Mouse (Mus musculus): ENCODE data around the gene Sez6l. TPM values are rescaled to one million over a fixed set of nuclear protein-coding genes. Genes with fewer than 3 reads are reported as not detected.
A peak's percentile ranks its signal among the peaks of the same experiment; 100 is the strongest.

Gene Sez6l
- polyA plus RNA-seq, 1 experiment from 2014 or later = 4.7 TPM

DNA sequence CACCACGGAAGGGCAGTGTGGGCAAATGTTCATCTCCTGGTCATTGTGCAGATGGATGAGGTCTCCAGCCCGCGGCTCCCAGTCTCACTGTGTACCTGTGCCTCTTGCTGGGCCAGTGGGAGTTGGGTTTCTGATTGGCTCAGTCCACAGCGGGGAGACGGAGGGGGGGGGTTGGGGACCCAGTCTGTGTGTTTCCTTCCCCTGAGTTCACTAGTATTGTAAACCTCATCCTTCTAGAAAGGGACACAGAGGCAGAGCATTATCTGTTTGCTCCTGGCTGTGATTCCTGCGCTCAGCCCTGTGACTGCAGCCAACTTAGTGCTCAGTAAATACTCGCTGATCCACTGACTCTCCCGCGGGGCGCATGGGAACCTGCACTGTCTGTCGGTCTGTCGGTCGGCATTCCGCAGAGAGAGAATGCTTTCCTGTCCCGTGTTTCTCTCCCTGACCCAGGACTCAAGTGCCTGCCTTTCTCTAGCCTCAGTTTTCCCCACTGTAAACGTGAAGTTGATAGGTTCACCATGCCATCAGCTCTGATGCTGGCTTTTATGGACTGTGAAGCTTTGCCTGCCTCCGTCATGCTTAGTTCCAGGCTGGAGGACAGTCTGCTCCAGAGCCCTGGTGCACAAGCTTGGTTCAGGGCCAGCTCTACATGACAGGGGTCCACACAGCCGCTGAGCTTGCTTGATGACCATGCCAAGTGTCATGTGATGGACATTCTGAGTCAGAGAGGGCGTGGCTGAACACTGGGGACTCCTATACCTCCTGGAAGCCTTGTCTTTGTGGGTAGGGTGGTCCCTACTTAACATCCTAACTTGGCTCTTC, 55.1 kb downstream of the Sez6l start:
- Histone ChIP-seq H3K4me2 (ENCODE audit: low read depth) (no peak overlapping the region), H3K9ac (ENCODE audit: low read length) (no peak overlapping the region), H3K9me3 (ENCODE audit: control insufficient read depth, low read length) (no peaks in the 10 kb centered on the region), H3K27me3 (ENCODE audit: control insufficient read depth, insufficient read depth, low read length) (no peaks in the 10 kb centered on the region), H3K4me1 (ENCODE audit: control insufficient read depth, insufficient read depth, low read length) (peaks cover 12% of the 10 kb centered on the region), H3K27ac (ENCODE audit: low read depth, low read length) (no peak overlapping the region), H3K4me3 (ENCODE audit: low read depth, low read length) (no peak overlapping the region), H3K36me3 (ENCODE audit: control insufficient read depth, insufficient read depth, low read length) (no peaks in the 10 kb centered on the region)
- DNase-seq (ENCODE audit: low spot score) = peak; percentile 24
- ATAC-seq (ENCODE audit: insufficient read depth, low FRiP score, low TSS enrichment) = no peak
- 14% methylated on average over 19 of the region's 19 CpGs for WGBS

DNA sequence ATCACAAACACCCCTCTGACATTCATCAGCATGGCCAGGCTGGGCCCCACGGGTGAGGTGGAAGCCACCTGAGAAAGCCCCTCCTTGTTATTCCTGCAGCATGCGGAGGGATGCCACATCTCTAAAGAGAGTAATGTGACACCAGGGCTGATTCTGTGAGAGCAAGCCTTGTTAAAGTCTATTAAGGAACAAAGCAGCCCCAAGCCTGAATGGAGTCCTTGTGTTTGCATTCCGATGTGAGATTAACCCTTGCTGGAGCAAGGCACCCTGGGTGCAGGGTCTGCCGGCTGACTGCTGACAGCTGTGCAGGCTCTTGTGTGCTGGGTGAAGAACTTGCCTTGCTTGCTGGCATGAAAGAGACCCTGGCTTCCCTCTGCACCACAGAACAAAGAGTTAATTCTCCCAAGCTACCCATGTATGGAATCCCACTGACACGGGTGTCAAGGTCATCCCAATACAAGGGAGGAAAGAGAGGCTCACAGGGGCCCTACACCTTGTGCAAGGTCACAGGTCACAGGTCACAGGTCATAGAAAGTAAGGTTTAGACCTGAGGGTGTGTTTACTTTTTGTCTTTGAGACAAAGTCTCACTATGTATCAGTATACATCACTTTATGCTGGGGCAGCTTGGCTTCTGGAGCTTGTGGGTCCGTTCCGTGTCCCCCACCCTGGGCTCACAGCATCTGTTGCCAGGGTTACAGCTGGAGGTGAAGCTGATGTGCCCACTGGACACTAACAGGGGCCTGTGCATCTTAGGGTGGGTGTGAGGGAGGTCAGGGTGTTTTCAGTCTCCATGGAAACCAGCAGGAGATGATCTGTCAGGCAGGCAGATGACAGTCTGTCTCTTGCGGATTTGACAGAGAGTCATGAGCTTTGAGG, 55.9 kb downstream of the Sez6l start:
- 4% methylated on average over 8 of the region's 8 CpGs for WGBS
- Histone ChIP-seq H3K9ac (ENCODE audit: low read length) (no peak overlapping the region), H3K4me3 (ENCODE audit: low read depth, low read length) (no peak overlapping the region), H3K4me2 (ENCODE audit: low read depth) (no peak overlapping the region; the same call in 1 of the 2 replicates), H3K27ac (ENCODE audit: low read depth, low read length) (no peak overlapping the region), H3K27me3 (ENCODE audit: control insufficient read depth, insufficient read depth, low read length) (no peaks in the 10 kb centered on the region), H3K36me3 (ENCODE audit: control insufficient read depth, insufficient read depth, low read length) (no peaks in the 10 kb centered on the region), H3K4me1 (ENCODE audit: control insufficient read depth, insufficient read depth, low read length) (peaks cover 12% of the 10 kb centered on the region), H3K9me3 (ENCODE audit: control insufficient read depth, low read length) (no peaks in the 10 kb centered on the region)
- ATAC-seq (ENCODE audit: insufficient read depth, low FRiP score, low TSS enrichment) (peak; percentile 77), DNase-seq (ENCODE audit: low spot score) (peak; percentile 76)

DNA sequence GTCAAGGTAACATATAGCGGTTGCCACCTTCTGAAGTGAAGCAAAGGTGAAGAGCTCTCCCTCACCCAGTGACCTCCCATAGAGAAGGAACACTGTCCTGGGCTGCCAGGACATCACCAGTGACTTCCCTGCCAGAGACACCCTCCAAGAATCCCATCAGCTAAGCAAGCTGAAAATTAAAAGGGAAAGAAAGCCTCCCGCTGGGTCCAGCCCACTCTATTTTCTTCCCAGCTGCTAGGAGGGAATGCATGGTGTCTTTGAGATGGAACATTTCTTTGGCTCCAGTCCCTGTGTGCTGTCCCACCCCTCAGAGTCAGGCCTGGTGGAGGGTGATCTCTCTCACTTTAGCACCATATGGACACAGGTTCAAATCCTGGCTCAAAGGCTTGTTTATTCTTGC, 58.2 kb downstream of the Sez6l start:
- H3K4me2 ChIP-seq (ENCODE audit: low read depth) = no peak overlapping the region
- WGBS = 69% methylated on average over 2 of the region's 2 CpGs
- DNase-seq (ENCODE audit: low spot score) = no peak
- no peaks in the 10 kb centered on the region for H3K36me3 ChIP-seq (ENCODE audit: control insufficient read depth, insufficient read depth, low read length)
- no peak for ATAC-seq (ENCODE audit: insufficient read depth, low FRiP score, low TSS enrichment)
- no peaks in the 10 kb centered on the region for H3K27me3 ChIP-seq (ENCODE audit: control insufficient read depth, insufficient read depth, low read length)
- no peak overlapping the region for H3K4me3 ChIP-seq (ENCODE audit: low read depth, low read length)
- peaks cover 12% of the 10 kb centered on the region for H3K4me1 ChIP-seq (ENCODE audit: control insufficient read depth, insufficient read depth, low read length)
- H3K9me3 ChIP-seq (ENCODE audit: control insufficient read depth, low read length) = no peaks in the 10 kb centered on the region
- H3K9ac ChIP-seq (ENCODE audit: low read length) = no peak overlapping the region
- no peak overlapping the region for H3K27ac ChIP-seq (ENCODE audit: low read depth, low read length)

DNA sequence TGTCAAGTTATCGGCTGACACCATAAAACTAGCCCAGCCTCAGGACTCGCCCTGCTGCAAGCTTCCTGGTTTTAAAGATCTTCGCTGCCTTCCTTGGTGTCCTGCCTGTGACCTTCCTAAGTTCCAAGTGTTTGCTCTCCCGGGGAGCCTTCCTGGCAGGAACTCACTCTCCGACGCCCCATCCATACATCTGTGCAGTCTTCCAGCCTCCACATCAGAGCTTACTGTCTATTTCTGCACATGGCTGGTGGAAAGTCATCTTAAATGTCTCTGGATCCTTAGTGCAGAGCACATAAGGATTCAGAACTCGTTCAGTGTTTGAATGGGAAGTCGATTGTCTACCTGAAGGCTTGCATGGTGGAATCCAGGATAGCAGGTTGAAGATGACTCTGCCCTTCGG, 59.5 kb downstream of the Sez6l start:
- DNase-seq (ENCODE audit: low spot score) = no peak
- peaks cover 12% of the 10 kb centered on the region for H3K4me1 ChIP-seq (ENCODE audit: control insufficient read depth, insufficient read depth, low read length)
- H3K27ac ChIP-seq (ENCODE audit: low read depth, low read length) = no peak overlapping the region
- ATAC-seq (ENCODE audit: insufficient read depth, low FRiP score, low TSS enrichment) = no peak
- no peak overlapping the region for H3K4me2 ChIP-seq (ENCODE audit: low read depth)
- H3K36me3 ChIP-seq (ENCODE audit: control insufficient read depth, insufficient read depth, low read length) = no peaks in the 10 kb centered on the region
- WGBS = 89% methylated on average over 9 of the region's 9 CpGs
- H3K27me3 ChIP-seq (ENCODE audit: control insufficient read depth, insufficient read depth, low read length) = no peaks in the 10 kb centered on the region
- no peak overlapping the region for H3K4me3 ChIP-seq (ENCODE audit: low read depth, low read length)
- no peak overlapping the region for H3K9ac ChIP-seq (ENCODE audit: low read length)
- H3K9me3 ChIP-seq (ENCODE audit: control insufficient read depth, low read length) = no peaks in the 10 kb centered on the region

DNA sequence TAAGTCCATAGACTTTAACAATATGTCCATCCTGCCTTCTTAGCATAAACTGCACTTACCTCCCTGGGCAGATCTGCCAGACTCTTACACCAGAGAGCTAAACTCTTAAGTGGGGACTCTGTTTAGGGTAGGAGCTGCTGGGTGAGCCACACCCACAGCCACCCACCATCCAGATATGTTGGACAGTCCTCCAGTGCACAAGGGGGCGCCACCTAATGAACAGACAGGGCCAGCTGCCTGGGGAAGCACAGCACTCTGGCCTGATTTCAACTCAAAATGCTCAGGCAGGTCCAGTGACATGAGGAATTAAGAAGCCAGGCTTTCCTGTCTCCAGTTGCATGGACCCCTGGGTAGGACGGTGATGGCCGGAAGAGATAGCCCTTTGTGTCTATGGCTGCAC, 60.5 kb downstream of the Sez6l start:
- ATAC-seq (ENCODE audit: insufficient read depth, low FRiP score, low TSS enrichment) (no peak), DNase-seq (ENCODE audit: low spot score) (no peak)
- Histone ChIP-seq H3K27me3 (ENCODE audit: control insufficient read depth, insufficient read depth, low read length) (no peaks in the 10 kb centered on the region), H3K27ac (ENCODE audit: low read depth, low read length) (no peak overlapping the region), H3K4me1 (ENCODE audit: control insufficient read depth, insufficient read depth, low read length) (peaks cover 5% of the 10 kb centered on the region), H3K9me3 (ENCODE audit: control insufficient read depth, low read length) (no peaks in the 10 kb centered on the region), H3K4me3 (ENCODE audit: low read depth, low read length) (no peak overlapping the region), H3K4me2 (ENCODE audit: low read depth) (no peak overlapping the region), H3K36me3 (ENCODE audit: control insufficient read depth, insufficient read depth, low read length) (no peaks in the 10 kb centered on the region), H3K9ac (ENCODE audit: low read length) (no peak overlapping the region)
- WGBS = 92% methylated on average over 3 of the region's 3 CpGs

DNA sequence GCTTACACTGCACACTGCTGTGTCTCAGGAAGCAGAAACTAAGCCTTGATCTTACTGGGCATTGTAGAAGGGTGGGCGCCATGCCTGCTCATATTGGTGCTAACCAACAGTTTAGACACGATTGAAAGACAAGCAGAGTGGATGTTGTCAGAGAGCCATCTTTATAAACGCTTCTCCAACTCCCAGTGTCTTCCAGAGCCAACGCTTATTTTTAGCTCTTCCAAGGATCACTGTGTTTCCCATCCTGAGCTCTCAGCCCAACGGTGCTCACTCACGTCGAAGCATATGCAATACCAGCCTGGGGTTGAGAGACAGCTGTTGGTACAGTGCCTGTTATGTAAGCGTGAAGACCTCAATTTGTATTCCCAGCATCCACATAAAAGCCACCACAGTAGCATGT, 66.6 kb downstream of the Sez6l start:
- ATAC-seq (ENCODE audit: insufficient read depth, low FRiP score, low TSS enrichment) (no peak), DNase-seq (ENCODE audit: low spot score) (no peak)
- no peaks in the 10 kb centered on the region for H3K9me3 ChIP-seq (ENCODE audit: control insufficient read depth, low read length)

DNA sequence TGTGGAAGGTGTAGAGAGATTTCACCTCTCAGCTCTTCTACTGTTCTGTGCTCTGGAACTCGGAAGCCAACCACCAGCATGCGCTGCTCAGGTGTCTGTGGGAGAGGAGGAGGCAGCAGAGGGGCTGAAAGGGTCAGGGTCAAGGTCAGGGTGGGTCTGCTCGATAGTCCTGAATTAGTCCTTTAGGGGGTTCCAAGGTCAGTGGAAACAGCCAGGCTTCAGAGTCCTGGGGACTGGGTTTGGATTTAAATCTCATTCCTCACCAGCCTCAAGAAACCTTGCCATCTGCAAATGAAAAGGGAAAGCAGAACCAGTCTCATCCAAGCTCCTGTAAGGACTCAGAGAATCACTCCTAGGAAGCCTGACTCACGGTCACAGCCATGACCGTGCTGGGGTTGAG, 67.1 kb downstream of the Sez6l start:
- ATAC-seq (ENCODE audit: insufficient read depth, low FRiP score, low TSS enrichment) = no peak
- Histone ChIP-seq H3K27me3 (ENCODE audit: control insufficient read depth, insufficient read depth, low read length) (no peaks in the 10 kb centered on the region), H3K36me3 (ENCODE audit: control insufficient read depth, insufficient read depth, low read length) (no peaks in the 10 kb centered on the region), H3K4me2 (ENCODE audit: low read depth) (no peak overlapping the region), H3K27ac (ENCODE audit: low read depth, low read length) (no peak overlapping the region), H3K4me3 (ENCODE audit: low read depth, low read length) (no peak overlapping the region), H3K9me3 (ENCODE audit: control insufficient read depth, low read length) (no peaks in the 10 kb centered on the region), H3K4me1 (ENCODE audit: control insufficient read depth, insufficient read depth, low read length) (no peaks in the 10 kb centered on the region), H3K9ac (ENCODE audit: low read length) (no peak overlapping the region)
- WGBS = 77% methylated on average over 5 of the region's 5 CpGs
- no peak for DNase-seq (ENCODE audit: low spot score)

More for the DNA sequence above, 66.6 kb downstream of the Sez6l start:
- no peak overlapping the region for H3K27ac ChIP-seq (ENCODE audit: low read depth, low read length)
- 90% methylated on average over 8 of the region's 8 CpGs for WGBS
- H3K9ac ChIP-seq (ENCODE audit: low read length) = no peak overlapping the region
- no peak overlapping the region for H3K4me2 ChIP-seq (ENCODE audit: low read depth)
- no peak overlapping the region for H3K4me3 ChIP-seq (ENCODE audit: low read depth, low read length)
- no peaks in the 10 kb centered on the region for H3K27me3 ChIP-seq (ENCODE audit: control insufficient read depth, insufficient read depth, low read length)
- no peaks in the 10 kb centered on the region for H3K4me1 ChIP-seq (ENCODE audit: control insufficient read depth, insufficient read depth, low read length)
- H3K36me3 ChIP-seq (ENCODE audit: control insufficient read depth, insufficient read depth, low read length) = no peaks in the 10 kb centered on the region

DNA sequence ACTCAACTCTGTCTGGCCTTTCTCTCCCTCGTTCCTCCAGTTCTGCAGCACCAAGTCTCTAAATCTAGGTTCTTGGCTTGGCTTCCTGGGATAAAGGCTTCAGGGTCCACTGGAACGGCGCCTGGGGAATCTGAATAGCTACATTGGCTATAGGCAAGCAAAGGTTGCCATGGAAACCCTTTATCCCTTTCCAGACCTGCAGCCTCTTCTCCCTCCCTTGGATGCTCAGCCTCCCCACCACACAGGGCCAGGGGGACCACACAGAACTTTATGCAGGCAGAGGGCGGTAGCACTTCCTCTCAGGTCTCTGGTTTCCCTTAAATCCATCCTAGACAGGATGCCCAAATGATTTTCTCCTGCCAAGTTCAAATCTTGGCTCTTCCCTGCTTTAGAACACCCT, 71.4 kb downstream of the Sez6l start:
- no peak for ATAC-seq (ENCODE audit: insufficient read depth, low FRiP score, low TSS enrichment)
- Histone ChIP-seq H3K4me3 (ENCODE audit: low read depth, low read length) (no peak overlapping the region), H3K4me1 (ENCODE audit: control insufficient read depth, insufficient read depth, low read length) (no peaks in the 10 kb centered on the region), H3K9me3 (ENCODE audit: control insufficient read depth, low read length) (no peaks in the 10 kb centered on the region), H3K4me2 (ENCODE audit: low read depth) (no peak overlapping the region), H3K27ac (ENCODE audit: low read depth, low read length) (no peak overlapping the region), H3K9ac (ENCODE audit: low read length) (no peak overlapping the region), H3K27me3 (ENCODE audit: control insufficient read depth, insufficient read depth, low read length) (no peaks in the 10 kb centered on the region), H3K36me3 (ENCODE audit: control insufficient read depth, insufficient read depth, low read length) (no peaks in the 10 kb centered on the region)
- no peak for DNase-seq (ENCODE audit: low spot score)
- 41% methylated on average over 4 of the region's 4 CpGs for WGBS
